Mouse (Mus musculus): ENCODE results near the gene Ly6g6e. TPM values are rescaled to one million over a fixed set of nuclear protein-coding genes. Genes with fewer than 3 reads are reported as not detected.

Gene Ly6g6e
- 0.12 and 0.55 TPM in 2 replicates for polyA plus RNA-seq (2015; fragmentation: Nextera tagmentation; extraction: Ambion mirVana)

DNA sequence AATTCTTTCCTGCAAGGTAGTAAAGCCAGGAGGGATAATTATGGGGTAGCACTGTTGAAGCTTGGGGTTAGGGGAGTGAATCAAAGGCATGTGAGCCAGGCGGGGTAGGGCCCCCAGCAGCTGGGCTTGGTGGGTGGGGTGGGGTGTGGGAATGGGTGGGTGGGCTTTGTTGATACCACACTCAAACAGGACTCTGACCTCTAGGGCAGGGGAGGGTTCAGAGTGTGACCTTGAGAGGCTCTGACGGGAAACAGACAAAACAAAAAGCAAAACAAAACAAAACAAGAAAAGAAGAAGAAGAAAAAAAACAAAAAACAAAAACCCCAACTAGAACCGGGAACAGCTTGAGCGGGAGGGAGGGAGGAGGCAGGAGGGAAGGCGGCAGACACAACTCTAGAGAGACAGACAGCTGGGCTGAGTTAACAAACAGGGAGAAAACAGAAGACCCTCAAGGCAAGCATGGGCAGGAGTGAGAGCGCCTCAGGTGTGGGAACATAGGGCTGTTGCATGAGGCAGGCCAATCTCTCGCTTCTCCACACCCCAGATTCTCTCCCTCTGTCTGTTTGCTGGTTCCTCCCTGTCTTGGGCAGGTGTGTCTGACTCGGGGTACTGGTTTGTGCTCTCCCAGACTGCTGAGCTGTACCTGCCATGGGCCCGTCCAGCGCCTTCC is at the start of gene Ly6g6e:
Ly6g6e (plus strand) TSS at position 396 of the 670 bp plus-strand sequence.

GRCm38 (mm10) chr17:35027277-35028068 is 49.2 kb upstream of the Ly6g6e start, which contains the start of gene Sapcd1:
Gene Sapcd1 (minus strand): TSS chr17:35028016.

DNA sequence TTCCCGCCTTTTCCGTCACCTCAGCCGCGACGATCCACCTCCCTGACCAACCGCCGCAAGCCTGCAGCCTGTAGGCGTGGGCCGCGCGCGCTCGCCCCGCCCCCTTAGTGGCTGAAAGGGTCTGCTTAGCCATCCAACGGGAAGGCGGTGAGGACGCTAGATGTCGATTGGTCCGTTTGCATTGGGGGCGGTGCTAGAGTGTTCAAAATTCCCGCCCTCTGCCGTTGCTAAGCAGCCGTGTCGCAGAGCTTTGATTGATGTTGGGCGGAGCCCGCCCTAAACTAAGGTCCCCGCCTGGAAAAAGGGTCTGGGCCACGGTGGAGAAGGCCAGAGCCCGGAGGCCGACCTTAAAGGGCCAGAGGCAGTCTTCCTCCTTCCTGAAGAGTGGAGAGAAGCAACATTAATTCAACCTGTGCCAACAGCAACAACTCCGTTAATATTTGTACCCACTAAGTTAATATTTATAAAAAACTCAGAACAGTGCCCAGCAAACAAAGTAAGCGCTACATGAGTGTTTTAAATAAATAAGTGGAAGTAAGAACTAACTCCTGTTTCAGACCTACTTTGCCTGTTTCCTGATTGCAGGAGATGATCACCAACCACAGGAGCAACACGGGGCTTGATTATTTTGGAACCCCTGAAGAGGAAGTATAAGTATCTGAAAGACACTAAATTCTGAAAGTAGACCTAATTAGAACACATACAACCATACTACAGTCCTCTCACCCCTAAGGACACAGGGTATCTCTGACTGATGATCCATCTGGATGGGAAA is 29.8 kb upstream of the Ly6g6e start, which contains the start of gene Msh5:
Msh5 (minus strand) TSS at position 65 of the 775 bp plus-strand sequence.

DNA sequence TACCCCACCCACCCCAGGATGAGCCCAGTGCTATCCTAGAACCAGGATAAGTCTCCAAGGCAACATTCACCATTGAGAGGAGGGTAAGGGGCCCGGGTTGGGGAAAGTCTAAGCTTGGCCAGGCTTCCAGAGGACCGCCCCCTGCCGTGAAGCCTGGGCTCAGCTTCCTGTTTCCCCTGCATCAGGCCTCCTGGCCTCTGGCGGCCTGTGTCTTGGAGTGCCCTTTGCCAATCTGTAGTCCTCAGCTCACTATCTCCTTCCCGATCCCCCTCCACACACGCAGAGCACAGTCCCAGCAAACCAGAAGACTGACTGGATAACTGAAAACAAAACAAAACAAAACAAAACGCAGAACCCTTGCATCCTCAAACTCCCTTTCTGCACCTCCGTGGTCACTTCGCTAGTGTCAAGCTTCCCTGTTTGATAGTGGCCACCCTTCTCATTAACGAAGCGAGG is 27.1 kb upstream of the Ly6g6e start, which contains the start of gene Clic1:
Clic1 (plus strand) TSS at position 406 of the 456 bp plus-strand sequence.

GRCm38 (mm10) chr17:35058911-35059892 is 17.5 kb upstream of the Ly6g6e start, which contains the start of gene Ddah2:
Gene Ddah2 (plus strand): TSS chr17:35059035.

DNA sequence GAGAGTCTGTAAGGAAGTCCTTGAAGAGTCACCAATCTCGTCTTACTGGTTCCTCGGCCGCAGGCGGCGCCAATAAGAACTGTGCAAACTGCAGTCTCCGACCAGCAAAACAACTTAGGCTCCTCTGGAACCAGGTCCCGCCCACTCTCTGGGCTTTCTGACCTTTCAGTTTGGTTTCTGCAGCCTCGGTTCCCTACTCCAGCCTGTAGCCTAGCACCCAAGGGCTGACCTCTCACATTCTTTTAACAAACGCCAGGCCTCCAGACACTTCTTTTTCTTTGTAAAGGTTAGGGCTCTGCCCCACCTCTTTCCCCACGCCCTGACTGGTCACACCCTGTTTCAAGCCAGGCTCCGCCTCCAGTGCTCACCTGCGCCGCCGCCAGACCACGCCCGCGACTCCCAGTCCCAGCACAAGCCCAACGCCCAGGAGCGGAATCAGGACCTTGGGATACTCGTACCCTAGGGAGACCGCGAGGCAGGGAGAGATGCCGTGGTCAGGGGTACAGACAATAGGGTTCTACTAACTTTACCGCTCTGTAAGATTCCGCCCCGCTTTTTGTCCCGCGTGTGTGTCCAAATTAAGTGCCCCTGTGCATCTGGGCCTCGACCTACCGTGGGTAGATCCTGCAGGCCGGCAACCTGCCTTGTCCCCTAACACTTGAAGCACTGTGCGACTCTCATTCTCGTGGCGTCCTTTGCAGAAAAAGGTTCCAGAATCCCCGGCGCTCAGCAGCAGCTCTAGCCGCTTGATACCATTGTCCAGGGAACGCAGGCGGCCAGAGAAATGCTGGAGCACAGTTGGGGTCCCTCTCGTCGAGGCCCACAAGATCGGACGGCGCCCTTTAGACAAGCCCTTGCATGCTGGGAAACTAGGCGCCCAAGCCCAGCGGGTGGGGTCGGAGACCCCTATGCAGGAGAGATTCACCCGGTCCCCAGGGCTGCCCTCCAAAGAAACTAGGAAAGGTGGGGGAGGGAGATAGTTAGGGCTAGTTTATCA is 11.5 kb upstream of the Ly6g6e start, which contains the start of gene Ly6g6c:
Ly6g6c (plus strand) TSS at position 438 of the 997 bp plus-strand sequence.

DNA sequence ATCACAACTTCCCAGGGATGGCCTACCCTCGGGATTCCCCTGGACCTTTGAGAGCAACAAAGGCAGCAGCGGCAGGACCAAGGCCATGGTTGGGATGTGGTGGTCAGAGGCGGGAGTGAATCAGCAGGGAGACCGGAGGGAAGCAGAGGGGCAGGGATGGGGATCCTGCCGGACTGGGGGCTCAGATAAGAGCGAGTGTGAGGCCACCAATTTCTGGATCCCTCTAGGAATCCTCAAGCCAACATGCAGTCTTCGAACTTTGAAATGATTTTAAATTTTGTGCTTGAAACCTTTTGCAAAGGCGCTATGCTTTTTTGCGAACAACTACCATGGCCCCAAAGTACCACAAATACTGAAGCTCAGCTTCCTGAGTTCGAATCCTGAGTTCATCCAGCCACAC is 10.6 kb upstream of the Ly6g6e start, which contains the start of gene Mpig6b:
Mpig6b (minus strand) TSS at position 101 of the 400 bp plus-strand sequence.

DNA sequence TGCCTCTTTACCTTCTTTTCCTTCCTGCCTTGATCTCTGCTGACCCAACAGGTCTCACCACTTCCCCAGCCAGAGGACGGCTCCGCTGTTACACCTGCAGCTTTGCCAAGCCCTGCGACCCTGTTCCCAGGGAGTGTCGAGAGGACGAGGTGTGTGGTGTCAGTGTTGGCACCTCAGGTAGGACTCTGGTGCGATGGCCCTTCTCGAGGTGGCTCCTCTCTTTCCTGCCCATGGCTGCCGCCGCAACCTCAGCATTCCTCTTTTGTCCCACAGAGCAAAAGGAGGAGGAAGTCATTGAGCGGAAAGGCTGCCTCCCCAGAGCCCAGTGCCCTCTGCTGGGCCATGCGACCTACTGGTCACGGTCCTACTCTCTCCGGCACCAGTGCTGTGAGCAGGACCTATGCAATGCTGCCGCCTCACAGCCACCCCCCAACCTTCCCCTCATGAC is 1.1 kb downstream of the Ly6g6e start, which contains the start of gene Ly6g6d:
Ly6g6d (minus strand) TSS at position 280 of the 448 bp plus-strand sequence.

GRCm38 (mm10) chr17:35085208-35085865 is 8.6 kb downstream of the Ly6g6e start, which contains the start of gene Ly6g6f:
Gene Ly6g6f (minus strand): TSS chr17:35085610.

DNA sequence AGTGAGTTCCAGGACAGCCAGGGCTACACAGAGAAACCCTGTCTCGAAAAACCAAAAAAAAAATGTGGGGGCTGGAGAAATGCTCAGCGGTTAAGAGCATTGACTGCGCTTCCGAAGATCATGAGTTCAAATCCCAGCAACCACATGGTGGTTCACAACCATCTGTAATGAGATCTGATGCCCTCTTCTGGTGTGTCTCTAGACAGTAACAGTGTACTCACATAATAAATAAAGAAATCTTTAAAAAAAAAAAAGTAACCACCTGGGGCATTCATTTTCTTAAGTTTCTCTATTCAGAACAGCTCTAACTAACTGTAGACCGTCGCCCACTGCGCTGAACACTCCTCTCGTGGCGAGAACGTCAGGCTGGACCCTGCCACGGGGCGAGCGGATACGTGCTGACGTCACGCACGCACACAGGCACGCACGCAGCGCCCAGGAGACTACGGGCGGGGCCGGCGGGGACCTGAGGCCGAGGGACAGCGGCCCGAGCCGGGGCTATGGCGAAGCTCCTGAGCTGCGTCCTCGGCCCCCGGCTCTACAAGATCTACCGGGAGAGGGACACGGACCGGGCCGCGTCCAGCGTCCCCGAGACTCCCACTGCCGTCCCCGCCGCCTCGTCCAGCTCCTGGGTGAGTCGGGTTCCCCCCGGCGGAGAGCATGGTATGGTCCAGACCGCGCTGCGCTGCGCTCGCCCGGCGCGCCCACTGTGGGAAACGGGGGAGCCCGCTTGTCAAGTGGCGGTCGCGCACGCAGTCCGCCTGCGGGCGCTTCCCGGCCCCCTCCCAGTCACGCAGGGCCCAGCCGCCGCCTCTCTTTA is 12.3 kb downstream of the Ly6g6e start, which contains the start of gene Abhd16a:
Abhd16a (plus strand) TSS at position 439 of the 820 bp plus-strand sequence.

GRCm38 (mm10) chr17:35108097-35108496 is 31.4 kb downstream of the Ly6g6e start, which contains the start of gene Ly6g5c:
Gene Ly6g5c (plus strand): TSS chr17:35108279.

DNA sequence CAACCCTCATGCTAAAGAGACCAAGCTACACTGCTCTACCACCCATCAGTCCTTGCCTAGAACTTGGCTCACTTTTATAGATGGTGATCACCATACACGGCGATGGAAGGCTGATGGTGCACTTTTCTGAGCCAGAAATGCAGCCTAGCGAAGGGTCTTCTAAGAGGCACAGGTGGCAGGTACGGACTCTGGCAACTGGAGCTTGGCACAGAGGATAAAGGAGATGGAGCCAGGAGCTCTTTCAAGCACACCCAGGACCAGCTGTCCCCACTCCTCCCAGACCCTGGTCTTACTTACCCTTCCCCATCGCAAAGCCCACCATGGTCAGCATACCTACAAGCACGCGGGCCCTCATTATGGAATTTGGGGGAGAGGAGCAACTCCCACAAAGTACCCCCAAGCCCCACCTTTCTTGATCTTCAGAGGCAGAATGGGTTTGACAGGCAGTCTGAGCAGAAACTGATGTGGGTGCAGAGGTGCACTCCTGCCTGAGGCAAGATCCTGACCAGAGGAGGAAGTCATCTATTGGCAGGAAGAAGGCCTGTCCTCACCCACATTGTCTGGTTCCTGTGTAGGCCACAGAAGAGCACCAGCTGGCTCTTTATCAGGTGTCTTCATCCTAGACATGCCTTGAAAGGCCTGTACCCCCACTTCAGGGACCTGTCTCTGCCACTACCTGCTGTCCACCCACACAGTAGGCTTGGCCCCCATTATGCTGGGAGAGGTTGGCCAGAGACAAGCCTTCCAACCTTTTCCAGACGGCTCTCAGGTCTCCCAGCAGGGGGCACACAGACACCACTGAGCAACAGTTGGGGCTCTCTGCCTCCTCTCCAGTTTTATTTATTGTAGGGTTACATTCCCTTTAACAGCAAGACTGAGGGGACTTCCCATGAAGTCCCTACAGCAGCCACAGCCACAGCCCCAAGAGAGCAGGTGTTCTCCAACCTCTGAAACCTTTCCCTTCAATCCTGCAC is 38.6 kb downstream of the Ly6g6e start, which contains the start of gene Ly6g5b:
Ly6g5b (minus strand) TSS at position 383 of the 974 bp plus-strand sequence.

DNA sequence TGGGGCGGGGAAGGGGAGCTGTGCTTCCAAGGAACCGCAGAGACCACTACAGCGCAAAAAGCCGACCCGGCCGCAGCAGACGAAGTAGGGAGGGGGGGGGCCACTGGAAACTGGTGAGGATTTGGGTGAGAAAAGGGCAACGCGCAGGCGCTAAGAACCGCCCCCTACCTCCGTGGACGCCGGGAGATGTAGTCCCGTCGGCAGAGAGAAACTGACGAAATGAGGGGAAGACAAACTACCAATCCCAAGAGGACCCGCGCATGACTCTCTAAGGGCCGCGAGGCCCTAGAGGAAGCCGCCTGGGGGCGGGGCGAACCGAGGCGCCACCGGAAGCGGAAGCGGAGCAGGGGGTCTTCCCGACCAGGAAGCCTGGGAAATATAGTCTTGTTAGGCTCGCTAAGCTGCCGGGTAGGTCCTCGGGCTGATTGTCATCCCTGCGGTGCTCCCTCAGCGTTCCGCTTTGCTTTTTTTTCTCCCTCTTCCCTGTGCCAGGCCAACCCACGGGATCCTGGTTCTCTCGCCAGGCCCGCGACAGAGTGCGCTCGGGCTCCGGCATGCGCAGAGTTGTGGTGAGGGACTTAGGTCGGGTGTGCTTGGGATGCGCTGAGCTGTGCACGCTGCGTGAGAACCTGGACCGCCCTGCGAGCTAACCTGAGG is 44.6 kb downstream of the Ly6g6e start, which contains the start of gene Gpank1:
Gpank1 (plus strand) TSS at position 313 of the 657 bp plus-strand sequence.

DNA sequence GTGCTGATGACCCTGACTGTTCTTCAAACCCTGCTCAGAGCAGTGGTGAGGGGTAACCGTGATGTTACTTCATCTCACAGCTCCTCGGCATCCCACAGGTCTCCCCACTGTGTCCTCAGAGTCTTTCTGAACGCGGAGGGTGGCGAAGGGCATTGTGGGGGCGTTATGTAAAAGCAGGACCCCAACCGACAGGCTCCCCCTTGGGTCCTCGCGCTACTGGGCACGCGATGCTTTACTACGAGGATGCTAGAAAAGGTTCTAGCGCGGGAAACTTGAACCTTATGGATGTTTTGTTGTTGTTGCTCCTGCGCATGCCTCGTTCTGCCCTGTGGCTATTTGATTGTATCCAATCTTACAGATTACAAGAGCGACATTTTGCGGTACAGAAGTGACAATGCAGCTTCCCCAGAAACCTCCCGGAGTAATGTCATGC is 45.2 kb downstream of the Ly6g6e start, which contains the start of gene Csnk2b:
Csnk2b (minus strand) TSS at position 183 of the 433 bp plus-strand sequence.

GRCm38 (mm10) chr17:35126206-35126611 is 49.5 kb downstream of the Ly6g6e start, which contains the start of gene D17H6S53E:
Gene D17H6S53E (plus strand): TSS chr17:35126373.

Measured in adrenal gland, postnatal 0 days (tissue).